Mouse (Mus musculus) adrenal gland, adult 2 months (tissue): Measurements from ENCODE around the gene Utrn. TPM values are rescaled to one million over a fixed set of nuclear protein-coding genes. Genes with fewer than 3 reads are reported as not detected.

Experiments
- DNase-seq: peaks from one replicate; pipeline ENCODE4 v3.0.0; 2021
- polyA plus RNA-seq: library from polyadenylated mRNA; depleted of rRNA; stranded (reverse); fragments of >200 nt; gene quantifications from 2 replicates; pipeline ENCODE4 v1.2.3, GENCODE M21; 2012
- total RNA-seq, 2 experiments: library from RNA; stranded (reverse); gene quantifications; 2 replicates each; pipeline ENCODE4 v1.2.3; 2021

Utrn gene
- total and polyA plus RNA-seq, 3 experiments, result 25.4 to 81.8 (median 70.3) TPM

- no peak for DNase-seq
These were observed 70.9 kb downstream of the Utrn start for GRCm38 (mm10) chr10:12798248-12798647.

- DNase-seq, result no peak
These were observed 72.7 kb downstream of the Utrn start for GRCm38 (mm10) chr10:12796510-12796840.

GRCm38 (mm10) chr10:12795796-12796509 lies 73.2 kb downstream of the Utrn start:
- no peak for DNase-seq

- no peak for DNase-seq
These were observed 77.1 kb downstream of the Utrn start for GRCm38 (mm10) chr10:12792049-12792448.

- DNase-seq, result no peak
These were observed 78.3 kb downstream of the Utrn start for GRCm38 (mm10) chr10:12790881-12791280.

GRCm38 (mm10) chr10:12788529-12788928 lies 80.6 kb downstream of the Utrn start:
- no peak for DNase-seq

- DNase-seq, result peak; percentile 85
These were observed 81.2 kb downstream of the Utrn start for GRCm38 (mm10) chr10:12787965-12788364.

- DNase-seq, result no peak
These were observed 83.9 kb downstream of the Utrn start for GRCm38 (mm10) chr10:12785299-12785698.

GRCm38 (mm10) chr10:12781381-12781907 lies 87.7 kb downstream of the Utrn start:
- no peak for DNase-seq

- DNase-seq, result no peak
These were observed 96.0 kb downstream of the Utrn start for GRCm38 (mm10) chr10:12773178-12773577.

- DNase-seq, result no peak
These were observed 97.7 kb downstream of the Utrn start for GRCm38 (mm10) chr10:12771511-12771910.

GRCm38 (mm10) chr10:12762668-12763067 lies 106.5 kb downstream of the Utrn start:
- no peak for DNase-seq

- DNase-seq, result no peak
These were observed 110.5 kb downstream of the Utrn start for GRCm38 (mm10) chr10:12758702-12758988.

- peak; percentile 85 for DNase-seq
These were observed 111.0 kb downstream of the Utrn start for GRCm38 (mm10) chr10:12757943-12758701.

- peak; percentile 39 for DNase-seq
These were observed 112.5 kb downstream of the Utrn start for GRCm38 (mm10) chr10:12756692-12757091.

GRCm38 (mm10) chr10:12754911-12755310 lies 114.3 kb downstream of the Utrn start:
- DNase-seq, result peak; percentile 43

- DNase-seq, result peak; percentile 23
These were observed 115.0 kb downstream of the Utrn start for GRCm38 (mm10) chr10:12754166-12754565.

GRCm38 (mm10) chr10:12743717-12744116 lies 125.4 kb downstream of the Utrn start:
- no peak for DNase-seq

GRCm38 (mm10) chr10:12739302-12739987 lies 129.7 kb downstream of the Utrn start:
- no peak for DNase-seq

GRCm38 (mm10) chr10:12737926-12738325 lies 131.2 kb downstream of the Utrn start:
- peak; percentile 84 for DNase-seq

- DNase-seq, result no peak
These were observed 132.0 kb downstream of the Utrn start for GRCm38 (mm10) chr10:12736861-12737835.

- no peak for DNase-seq
These were observed 133.5 kb downstream of the Utrn start for GRCm38 (mm10) chr10:12735695-12736094.
